Mouse (Mus musculus) embryonic facial prominence, embryonic 12.5 days (tissue): ENCODE measurements at regions not wholly inside any gene's neighbourhood (a gene's known extent, or its start where the extent isn't known, plus 50 kb on each side); places are given as distances from the start of the nearest gene placed in this dataset. TPM values are rescaled to one million over a fixed set of nuclear protein-coding genes. Genes with fewer than 3 reads are reported as not detected.

Source experiments
- ATAC-seq: fragments of 200-750 bp; cut with Nextera tagmentation; 2 replicates; pipeline ENCODE4 v1.8.0; 2017; ENCODE audit not compliant: insufficient number of reproducible peaks, insufficient read depth, low FRiP score, low TSS enrichment
- H3K27ac ChIP-seq: fragments of 300-500 bp; sonication (generic); 2 replicates; pipeline ENCODE4 v1.5.1; 2016; ENCODE audit warnings: mild to moderate bottlenecking
- H3K27me3 ChIP-seq: fragments of 300-500 bp; sonication (generic); 2 replicates; pipeline ENCODE4 v1.6.1; 2016; ENCODE audit warnings: mild to moderate bottlenecking, moderate library complexity
- H3K36me3 ChIP-seq: fragments of 300-500 bp; sonication (generic); 2 replicates; pipeline ENCODE4 v1.6.1; 2016; ENCODE audit warnings: mild to moderate bottlenecking
- H3K4me1 ChIP-seq: fragments of 300-500 bp; sonication (generic); 2 replicates; pipeline ENCODE4 v1.6.1; 2016
- H3K4me2 ChIP-seq: fragments of 300-500 bp; sonication (generic); replicated peaks from 2 replicates; pipeline ENCODE4 v1.6.1; 2016; ENCODE audit warnings: mild to moderate bottlenecking, moderate library complexity
- H3K4me3 ChIP-seq: fragments of 300-500 bp; sonication (generic); 2 replicates; pipeline ENCODE4 v1.5.1; 2016; ENCODE audit warnings: mild to moderate bottlenecking
- H3K9ac ChIP-seq: fragments of 300-500 bp; sonication (generic); 2 replicates; pipeline ENCODE4 v1.6.1; 2016; ENCODE audit warnings: mild to moderate bottlenecking, moderate library complexity
- H3K9me3 ChIP-seq: fragments of 300-500 bp; sonication (generic); 2 replicates; pipeline ENCODE4 v1.6.1; 2016; ENCODE audit warnings: mild to moderate bottlenecking, moderate library complexity
- WGBS: fragments of 180-500 bp; shearing (Covaris S2); methylation state at CpG from one replicate; pipeline ENCODE4 v1.1.7; 2016; 5-methylcytosine and 5-hydroxymethylcytosine counted together
- microRNA-seq: library from miRNA; unstranded; fragments of <30 nt; microRNA quantifications from one replicate; pipeline ENCODE4, GENCODE M21; 2017

DNA sequence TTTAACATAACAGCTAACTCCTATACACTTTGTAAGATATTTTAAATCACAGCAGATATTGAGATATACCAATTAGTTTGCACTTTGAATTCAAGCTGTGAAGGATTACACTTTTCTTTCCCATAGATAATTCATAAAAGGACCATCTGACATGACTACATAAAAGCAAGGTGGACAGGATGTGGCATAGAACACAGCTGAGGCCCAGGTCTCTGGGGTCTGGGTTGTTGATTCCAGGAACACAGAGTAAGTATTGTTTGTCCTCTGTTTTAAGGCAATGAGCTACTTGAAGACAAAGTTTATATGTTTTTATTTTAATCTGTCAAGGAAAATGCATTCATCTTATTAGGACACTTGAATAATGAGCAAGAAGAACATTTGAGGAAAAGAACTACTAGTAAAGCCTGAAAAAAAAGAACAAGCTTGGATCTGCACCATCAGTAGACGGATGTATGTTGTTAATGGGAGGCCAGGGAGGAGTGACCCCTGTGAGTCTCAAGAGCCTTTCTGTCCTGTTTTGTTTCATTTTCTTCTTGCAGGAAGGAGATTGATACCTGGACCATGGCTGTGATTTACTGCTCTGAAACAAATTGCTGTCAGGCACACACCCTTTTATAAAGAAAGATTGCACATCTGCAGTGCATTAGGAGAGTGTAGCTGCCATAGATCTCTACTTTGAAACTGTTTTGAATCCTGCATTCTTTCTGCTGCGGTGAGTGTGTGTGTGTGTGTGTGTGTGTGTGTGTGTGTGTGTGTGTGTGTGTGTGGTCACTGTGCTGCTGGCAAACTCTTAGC is 76.4 kb upstream of the Pex5l start:
- Histone ChIP-seq H3K9me3 (no peaks in the 10 kb centered on the region), H3K4me1 (peaks cover 8% of the 10 kb centered on the region), H3K9ac (no peak overlapping the region), H3K27me3 (no peaks in the 10 kb centered on the region), H3K4me2 (no peak overlapping the region), H3K27ac (no peak overlapping the region), H3K4me3 (no peak overlapping the region), H3K36me3 (no peaks in the 10 kb centered on the region)
- ATAC-seq: no peak
- 19% methylated on average over 2 of the region's 2 CpGs for WGBS

DNA sequence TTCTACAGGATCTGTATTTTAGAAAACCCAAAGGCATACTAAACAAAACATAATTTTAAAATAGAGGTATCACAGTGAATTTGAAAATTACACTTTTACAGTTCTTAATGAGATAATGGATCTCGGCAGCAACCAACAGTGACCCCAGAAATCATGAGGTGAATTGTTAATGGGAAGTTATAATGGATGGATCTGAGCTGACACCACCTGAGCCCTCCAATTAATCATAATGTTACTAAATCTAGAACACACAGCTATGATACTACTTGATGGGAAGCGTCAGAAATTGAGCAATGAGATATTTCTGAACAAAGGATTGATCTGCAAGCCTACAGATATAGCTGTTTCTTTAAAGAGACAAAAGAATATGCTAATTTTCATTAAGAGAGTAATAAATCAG is 75.2 kb upstream of the Pex5l start:
- Histone ChIP-seq H3K27ac (no peak overlapping the region), H3K27me3 (no peaks in the 10 kb centered on the region), H3K4me3 (no peak overlapping the region), H3K4me2 (no peak overlapping the region), H3K4me1 (peaks cover 8% of the 10 kb centered on the region), H3K9me3 (no peaks in the 10 kb centered on the region), H3K9ac (no peak overlapping the region), H3K36me3 (no peaks in the 10 kb centered on the region)
- 72% methylated on average over 2 of the region's 2 CpGs for WGBS
- ATAC-seq: no peak

DNA sequence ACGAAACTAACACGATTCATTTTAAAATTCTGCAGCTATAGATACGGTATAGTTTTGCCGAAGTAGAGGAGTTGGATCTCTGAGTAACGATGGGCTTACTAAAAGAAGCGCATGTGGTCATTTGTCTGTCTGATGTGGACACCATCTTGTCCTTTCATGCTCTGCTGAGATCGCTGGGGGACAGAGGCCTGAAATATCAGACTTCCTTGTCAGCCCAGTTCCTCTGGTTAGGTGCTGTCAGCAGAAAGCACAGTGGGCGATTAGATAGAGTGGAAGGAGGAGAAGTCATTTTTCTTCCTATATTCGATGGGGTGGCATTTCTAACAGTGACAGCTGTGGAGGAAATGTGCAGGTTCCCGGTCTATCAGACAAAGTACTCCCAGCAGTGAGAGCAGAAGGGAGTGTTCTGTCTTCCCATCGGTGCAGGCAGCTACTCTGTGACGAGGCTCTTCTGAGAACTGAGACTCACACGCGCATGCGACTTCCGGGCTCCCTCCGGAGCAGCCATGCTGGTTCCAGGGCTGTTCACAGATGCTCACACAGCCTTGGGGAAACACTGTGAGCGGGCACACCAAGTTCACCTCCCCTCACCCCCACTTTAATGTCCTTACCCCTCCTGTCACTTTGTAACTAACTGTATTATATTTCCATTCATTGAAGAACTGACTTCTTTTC is 74.5 kb upstream of the Pex5l start:
- H3K4me2 ChIP-seq: no peak overlapping the region
- H3K4me1 ChIP-seq: peaks cover 8% of the 10 kb centered on the region
- H3K9ac ChIP-seq: no peak overlapping the region
- H3K36me3 ChIP-seq: no peaks in the 10 kb centered on the region
- H3K27ac ChIP-seq: no peak overlapping the region
- no peaks in the 10 kb centered on the region for H3K9me3 ChIP-seq
- H3K27me3 ChIP-seq: no peaks in the 10 kb centered on the region
- WGBS: 67% methylated on average over 18 of the region's 18 CpGs
- peak; percentile 60; the same call in 1 of the 2 replicates for ATAC-seq
- H3K4me3 ChIP-seq: no peak overlapping the region

DNA sequence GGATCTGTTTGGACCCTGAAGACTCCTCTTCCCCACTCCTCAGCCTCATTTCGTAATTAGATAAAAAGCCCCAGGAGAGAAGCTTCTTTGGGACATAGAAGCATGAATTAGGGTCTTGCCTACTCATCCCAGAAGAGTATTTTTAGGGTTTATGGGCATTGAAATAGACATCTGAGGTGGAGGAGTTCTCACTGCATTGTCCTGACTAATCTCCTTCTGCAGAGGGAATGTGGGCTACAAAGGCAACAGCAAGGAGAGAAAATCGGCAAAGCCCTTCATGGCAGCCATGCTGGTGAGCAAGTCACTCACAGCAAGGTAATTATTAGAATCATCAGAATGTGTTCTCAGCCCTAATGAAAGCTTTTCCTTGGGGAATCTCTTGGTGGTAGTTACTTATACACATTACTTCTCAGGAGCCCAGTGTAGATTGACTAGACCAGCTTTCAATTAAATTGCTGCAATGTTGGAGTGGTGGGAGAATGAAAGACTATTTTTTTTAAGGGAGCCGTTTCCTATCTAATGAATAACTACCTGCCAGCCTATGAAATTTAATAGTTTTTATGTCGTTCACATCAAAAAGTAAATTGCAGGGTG is 68.3 kb upstream of the Pex5l start:
- no peaks in the 10 kb centered on the region for H3K27me3 ChIP-seq
- no peak overlapping the region for H3K4me2 ChIP-seq
- no peaks in the 10 kb centered on the region for H3K4me1 ChIP-seq
- WGBS: 76% methylated on average over 4 of the region's 4 CpGs
- H3K9ac ChIP-seq: no peak overlapping the region
- no peaks in the 10 kb centered on the region for H3K36me3 ChIP-seq
- no peak for ATAC-seq
- H3K9me3 ChIP-seq: no peaks in the 10 kb centered on the region
- H3K27ac ChIP-seq: no peak overlapping the region
- H3K4me3 ChIP-seq: no peak overlapping the region

Small RNA genes in the stretch of these regions (microRNA-seq; reads per million reads assigned to microRNA genes)
- gene Gm27974: not detected
